Mouse (Mus musculus): ENCODE measurements around the gene Rhoj.
"Not testable (repeated sequence)": the region's sequence is repeated elsewhere in the genome, so short reads cannot be mapped to it uniquely, and the experiment has no call there.

Rhoj gene

DNA sequence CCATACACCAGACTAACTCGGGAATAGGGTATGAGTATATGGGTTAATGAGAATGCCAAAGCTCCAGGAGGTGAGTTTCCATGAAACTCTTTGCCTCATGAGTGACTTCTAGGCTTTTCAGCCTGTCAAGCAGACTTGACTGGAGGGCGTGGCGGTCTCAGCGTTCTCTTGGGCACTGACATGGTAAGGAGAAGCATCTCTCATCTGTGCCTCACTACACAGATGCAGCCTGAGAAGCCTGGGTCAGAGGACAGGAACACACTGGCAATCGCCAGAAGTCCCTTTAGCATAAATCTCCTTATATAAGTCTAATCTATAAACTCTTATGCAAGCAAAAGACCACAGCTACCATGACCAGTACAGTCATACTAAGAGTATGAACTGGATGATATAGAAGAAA, 41.4 kb downstream of the Rhoj start:
- in situ Hi-C loops (cut with MboI, MseI) = not testable (repeated sequence)

DNA sequence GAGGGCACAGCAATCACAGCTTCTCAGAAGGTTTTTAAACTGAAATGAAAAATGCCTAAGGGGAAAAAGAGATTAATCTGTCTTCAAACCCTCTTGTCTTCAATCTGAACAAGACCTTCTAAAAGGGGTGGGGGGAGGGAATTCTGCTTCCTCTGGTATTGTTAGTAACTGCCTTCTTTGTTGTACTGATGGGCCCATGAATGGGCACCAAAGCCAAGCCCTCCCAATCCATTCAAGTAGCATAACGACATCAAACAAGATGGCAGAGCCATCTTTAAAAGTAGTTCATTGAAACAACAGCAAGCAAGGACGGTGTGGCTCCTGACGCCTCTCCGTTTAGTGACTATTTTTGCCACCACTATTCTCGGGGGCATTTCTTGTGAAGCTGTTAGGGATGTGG, 42.6 kb downstream of the Rhoj start:
- in situ Hi-C loops (cut with MboI, MseI) = no loop called here

DNA sequence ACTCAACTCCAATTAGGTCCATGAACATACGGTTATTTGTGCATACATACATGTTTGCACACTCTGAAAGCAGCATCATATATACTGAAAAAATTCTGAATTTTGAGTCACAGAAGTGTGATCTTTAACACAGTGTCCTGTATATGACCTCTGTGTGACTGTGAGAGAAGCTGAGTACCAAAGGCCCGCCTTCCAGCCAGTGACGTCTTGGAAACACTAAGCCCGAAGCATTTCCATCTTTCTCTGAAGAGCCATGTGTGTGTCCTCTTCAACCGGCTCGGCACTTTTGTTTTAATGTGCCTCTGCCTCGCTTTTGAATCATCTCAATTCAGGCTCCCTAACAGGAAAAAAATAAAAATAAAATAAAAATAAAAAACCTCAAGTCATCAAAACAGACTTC, 43.7 kb downstream of the Rhoj start:
- in situ Hi-C loops (cut with MboI, MseI) = no loop called here

DNA sequence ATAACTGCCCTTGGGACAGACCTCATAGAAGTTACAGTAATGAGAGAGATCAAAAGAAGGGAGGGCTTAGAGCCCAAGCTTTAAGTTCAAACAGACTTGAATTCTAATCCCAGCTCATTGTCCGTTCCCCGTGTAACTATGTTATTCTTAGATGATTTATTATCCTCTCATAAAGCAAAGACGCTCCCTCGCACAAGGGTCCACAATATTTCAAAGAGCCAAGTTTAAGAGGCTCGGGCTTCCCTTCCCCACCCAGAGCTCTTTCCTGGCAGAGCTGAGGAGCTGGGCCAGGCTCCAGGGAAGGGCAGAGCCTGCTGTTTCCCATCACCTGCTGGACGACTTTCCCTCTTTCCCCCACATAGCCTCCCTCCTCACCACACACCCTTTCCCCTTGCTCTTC, 44.3 kb downstream of the Rhoj start:
- in situ Hi-C loops (cut with MboI, MseI) = no loop called here

DNA sequence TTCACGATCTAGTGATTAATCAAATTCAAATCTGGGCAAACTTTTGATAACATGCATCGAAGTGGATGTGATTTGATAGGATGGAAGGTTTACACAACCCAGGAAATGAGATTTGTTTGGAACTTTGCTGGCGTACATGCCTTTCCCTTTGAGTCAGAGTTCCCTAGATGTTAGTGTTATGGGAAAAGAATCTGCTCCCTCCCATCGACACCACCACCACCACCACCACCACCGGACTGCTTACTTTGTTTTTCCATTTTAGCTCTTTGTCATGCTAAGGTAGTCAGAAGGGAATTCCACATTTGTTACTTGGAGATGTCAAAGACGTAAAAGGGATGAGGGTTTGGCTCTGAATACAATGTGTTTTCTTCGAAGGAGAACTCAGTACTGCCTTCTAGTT, 46.2 kb downstream of the Rhoj start:
- in situ Hi-C loops (cut with MboI, MseI) = no loop called here

DNA sequence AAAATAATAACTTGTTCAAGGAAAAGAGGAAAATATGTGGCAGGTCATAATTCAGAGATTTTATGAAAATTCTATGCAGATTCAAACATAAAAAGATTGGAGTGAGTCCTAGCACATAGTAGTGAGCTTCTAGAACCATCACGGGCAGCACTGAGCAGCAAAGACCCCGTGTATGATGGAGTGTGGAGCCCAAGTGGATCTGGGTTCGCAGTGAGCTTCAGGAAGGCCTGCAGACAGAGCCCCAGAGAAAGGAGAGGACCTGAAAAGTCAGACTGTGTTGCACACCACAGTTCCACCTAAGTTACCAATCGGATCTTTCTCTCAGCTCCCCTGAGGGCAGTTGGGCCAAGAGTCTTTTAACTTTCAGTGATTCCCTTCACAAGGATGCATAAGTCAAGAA, 49.7 kb downstream of the Rhoj start:
- in situ Hi-C loops (cut with MboI, MseI) = no loop called here

DNA sequence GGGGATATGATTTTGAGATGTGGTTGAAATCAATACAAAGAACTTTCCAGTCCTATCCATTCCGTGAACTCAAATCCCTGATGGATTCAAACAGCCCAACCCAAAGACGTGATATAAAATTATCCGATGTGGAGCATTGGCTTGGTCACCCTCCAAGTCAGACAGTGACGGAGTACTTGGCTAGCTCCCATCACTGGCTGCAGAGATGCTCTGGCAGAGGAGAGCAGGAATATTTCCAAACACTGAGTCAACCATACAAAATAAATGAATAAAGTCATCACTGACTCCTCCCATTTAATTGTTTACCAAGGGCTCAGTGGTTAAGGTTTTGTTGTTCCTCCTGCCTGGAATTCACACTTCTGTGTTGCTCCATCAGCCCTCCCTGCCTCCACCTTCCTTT, 50.6 kb downstream of the Rhoj start:
- in situ Hi-C loops (cut with MboI, MseI) = no loop called here

DNA sequence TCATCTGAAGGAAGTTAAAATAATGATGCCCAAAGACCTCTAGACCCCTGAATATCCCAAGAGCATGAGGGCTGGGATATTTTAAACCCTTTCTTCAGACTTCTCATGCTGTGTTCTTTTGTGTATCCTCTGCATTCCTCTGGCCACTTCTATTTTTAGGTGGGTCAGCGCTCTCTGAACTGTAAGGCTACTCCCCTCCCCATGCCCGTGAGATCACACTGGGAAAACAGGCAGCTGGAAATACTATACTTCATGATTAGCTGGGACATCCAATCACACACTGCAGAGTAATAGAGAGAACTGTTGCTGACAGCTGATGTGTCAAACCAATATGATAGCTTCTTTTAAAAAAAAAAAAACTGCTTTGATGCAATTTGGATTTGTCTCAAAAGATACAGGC, 51.4 kb downstream of the Rhoj start:
- in situ Hi-C loops (cut with MboI, MseI) = no loop called here

DNA sequence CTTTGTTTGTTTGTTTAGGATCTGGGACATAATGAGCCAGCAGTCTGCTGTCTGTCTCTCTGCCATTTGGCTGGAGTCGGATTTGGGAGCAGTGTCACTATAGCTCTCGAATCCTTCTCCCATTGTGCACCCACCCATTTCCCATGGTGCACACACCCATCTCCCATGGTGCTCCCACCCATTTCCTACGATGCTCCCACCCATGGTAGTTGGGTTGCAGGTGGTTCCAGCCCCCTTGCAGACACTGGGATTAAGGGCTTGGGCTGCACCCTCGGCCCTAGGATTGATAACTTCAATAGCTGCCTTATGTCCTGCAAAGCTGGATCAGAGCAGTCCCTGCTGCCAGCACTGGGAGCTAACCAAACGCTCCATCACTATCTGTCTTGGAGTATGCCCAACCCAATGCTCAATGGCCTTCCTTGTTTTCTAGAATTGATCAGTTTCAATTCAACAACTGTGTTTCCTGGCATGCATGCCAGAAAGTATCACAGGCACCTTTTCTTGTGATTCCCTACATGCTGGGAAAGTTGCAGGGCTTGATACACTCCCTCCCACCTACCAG, 51.9 kb downstream of the Rhoj start:
- in situ Hi-C loops (cut with MboI, MseI) = loop anchor here (10.0 kb wide), 1 partner anchor 1035 kb away; no protein-coding TSS in a partner anchor

DNA sequence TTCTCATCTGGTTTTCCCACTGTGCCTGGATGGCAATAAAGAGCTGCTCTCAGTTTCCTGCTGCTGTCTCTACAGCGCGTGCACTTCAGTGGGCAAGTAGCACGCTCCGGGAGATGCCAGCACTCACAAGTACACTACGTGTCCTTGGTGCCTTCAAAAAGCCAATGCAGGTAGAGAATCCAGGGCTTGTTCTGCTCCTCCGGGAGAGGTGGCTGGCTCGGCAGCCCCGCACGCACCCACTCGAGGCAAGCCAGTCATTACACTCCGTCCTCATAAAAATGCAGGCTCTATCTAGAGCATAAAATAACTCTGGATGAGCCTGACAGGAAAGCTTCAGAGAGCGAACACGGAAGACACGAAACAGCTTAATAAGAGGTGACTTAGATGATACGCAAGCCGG, 54.3 kb downstream of the Rhoj start:
- in situ Hi-C loops (cut with MboI, MseI) = loop anchor here (10.0 kb wide), 1 partner anchor 1038 kb away; no protein-coding TSS in a partner anchor

DNA sequence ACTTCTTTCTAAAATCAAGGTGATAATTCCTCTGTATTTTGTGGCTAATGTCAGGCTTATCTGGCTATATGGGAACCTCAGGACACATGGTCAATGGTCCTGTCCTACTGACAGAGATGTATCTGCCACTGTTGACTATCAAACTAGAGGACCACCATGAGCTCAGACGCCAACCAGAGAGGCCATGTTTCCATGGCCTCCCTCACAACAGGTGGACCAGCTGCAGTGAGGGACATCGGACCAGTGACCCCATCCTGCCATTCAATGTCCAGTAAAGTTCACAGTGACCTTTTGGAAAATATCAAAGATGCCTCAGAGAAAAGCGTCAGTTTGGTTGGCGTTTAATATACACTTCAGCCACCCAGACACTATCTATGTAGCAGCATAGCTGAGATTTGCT, 56.3 kb downstream of the Rhoj start:
- in situ Hi-C loops (cut with MboI, MseI) = loop anchor here (10.0 kb wide), 1 partner anchor 1040 kb away; no protein-coding TSS in a partner anchor

DNA sequence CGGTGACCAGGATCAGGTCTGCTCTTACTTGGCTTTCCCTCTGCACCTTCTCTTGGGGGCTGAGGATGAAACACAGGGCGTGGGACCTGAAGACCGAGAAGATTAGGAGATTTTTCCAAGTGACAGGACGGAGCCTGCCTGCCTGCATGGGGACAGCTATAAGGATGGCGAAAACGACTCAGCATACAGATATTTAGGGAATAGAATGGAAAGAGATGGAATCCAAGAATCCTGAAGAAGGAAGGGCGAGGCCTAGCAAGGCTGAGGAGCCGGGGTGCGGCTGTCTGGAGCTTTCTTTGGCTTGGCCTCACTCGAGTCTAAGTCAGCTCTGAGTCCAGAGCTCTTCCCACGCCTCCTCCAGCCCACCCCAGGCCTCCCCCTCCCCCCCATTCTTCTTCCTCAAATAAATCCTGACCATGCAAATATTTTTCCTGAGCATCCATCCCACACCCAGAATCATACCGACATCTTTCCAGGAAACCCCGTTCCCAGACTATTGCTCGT, 57.6 kb downstream of the Rhoj start:
- in situ Hi-C loops (cut with MboI, MseI) = loop anchor here (10.0 kb wide), 1 partner anchor 1041 kb away; no protein-coding TSS in a partner anchor

DNA sequence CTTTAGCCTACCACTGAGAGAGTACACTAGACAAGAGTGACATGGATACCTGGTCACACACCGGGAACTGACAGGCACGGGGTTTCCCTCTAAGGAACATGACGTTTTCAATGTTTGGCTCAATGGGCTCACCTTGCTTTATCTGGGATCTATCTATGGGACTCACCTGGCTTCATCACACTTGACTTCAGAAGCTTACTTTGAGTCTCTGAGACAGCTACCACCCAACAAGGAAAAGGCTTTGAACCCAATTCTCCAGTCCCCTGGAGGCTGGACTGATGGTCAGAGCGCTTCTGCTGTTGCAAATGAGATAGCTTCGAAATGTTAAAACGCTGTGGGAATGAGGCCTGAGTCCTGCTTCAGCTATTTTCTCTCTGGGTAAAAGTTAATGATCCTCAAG, 59.2 kb downstream of the Rhoj start:
- in situ Hi-C loops (cut with MboI, MseI) = loop anchor here (10.0 kb wide), 1 partner anchor 1043 kb away; no protein-coding TSS in a partner anchor

DNA sequence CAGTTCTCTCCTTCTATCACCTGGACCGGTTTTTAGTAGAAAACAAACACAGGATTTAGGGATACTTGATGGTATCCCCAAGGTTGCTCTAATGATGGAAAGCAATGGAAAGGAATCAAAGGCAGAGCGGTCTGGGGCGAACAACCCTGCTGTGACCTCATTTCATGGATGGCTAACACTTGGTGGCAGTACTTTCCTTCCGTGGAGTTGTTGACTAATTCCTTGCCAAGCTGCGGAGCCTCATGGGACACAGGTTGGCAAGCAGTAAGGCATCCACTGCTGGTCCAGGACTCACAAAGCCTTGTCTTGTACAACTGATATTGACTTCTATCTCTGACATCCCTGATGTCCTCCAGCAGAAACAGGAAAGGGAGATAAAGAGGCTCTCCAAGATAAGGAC, 60.4 kb downstream of the Rhoj start:
- in situ Hi-C loops (cut with MboI, MseI) = loop anchor here (10.0 kb wide), 1 partner anchor 1044 kb away; no protein-coding TSS in a partner anchor

DNA sequence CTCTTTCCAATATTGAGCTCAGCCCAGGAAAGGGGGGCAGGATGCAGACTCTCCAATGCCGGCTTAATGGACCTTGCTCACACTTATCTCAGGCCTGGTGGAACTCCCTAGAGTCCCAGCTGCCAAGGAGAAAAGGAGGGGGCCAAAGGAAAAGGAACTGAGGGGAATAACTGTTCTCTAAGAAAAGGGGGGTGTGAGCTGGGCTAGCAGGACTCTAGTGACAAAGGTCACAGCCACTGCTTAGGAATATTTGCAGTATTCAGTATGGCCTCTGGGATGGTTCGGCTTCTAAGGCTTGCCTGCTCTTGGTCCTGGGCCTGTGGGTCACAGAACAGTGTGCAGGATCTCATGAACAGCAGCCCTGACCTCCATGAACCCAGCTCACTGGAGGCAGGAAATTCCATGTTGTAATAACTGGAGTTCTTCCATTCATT, 61.3 kb downstream of the Rhoj start:
- in situ Hi-C loops (cut with MboI, MseI) = loop anchor here (10.0 kb wide), 1 partner anchor 1045 kb away; no protein-coding TSS in a partner anchor

DNA sequence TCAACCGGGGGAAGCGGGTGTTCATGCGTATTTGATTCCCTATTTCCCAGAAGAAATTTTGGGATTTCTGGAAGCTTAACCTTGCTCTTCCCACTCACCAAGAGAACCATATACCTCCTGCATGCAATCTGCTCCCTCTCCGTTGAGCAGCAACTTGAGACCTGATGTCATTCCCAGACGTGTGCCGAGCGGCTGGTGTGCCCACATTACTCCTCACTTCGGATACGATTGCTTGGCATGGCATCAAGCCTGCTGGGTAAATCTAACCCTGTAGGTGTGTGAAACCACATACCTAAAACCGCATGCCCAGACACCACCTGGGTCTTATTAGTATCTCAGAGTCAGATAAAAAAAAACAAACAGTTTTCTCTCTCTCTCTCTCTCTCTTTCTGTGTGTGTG, 66.3 kb downstream of the Rhoj start:
- in situ Hi-C loops (cut with MboI, MseI) = no loop called here

DNA sequence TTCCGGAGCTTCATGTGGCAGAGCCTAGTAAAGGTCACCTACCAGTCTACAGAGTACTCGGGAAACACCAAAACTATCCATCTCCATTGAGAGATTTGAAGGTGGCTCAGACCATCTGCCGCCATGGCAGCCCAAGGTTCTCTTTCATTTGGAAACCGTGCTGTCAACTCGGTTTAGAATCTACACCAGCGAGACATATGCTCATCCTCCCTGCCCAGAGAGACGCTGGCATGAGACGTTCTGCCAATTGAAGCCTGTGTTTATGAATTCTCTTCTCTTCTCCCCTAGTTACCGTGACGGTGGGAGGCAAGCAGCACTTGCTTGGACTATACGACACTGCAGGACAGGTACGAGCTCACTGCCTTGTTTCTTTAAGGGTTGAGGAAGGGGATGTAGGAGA, 66.9 kb downstream of the Rhoj start:
- in situ Hi-C loops (cut with MboI, MseI) = no loop called here

DNA sequence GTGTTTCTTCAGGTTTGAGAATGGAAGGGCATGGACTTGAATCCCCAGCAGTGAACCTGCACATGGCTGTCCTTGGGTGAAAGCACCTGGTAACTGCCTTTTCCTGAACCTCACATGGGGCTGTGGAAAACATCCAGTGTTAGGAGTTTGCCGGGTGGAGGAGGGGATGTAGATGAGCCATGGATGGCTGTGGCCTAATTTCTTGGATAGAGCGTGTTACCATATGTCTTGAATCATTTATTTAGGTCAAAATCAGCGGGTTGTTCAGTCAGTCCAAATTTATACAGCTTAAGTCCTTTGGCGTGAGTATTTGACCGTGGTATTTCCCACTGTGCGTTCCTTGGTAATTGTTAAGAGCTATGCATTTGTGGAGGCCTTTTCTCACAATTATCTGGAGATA, 68.0 kb downstream of the Rhoj start:
- in situ Hi-C loops (cut with MboI, MseI) = no loop called here

DNA sequence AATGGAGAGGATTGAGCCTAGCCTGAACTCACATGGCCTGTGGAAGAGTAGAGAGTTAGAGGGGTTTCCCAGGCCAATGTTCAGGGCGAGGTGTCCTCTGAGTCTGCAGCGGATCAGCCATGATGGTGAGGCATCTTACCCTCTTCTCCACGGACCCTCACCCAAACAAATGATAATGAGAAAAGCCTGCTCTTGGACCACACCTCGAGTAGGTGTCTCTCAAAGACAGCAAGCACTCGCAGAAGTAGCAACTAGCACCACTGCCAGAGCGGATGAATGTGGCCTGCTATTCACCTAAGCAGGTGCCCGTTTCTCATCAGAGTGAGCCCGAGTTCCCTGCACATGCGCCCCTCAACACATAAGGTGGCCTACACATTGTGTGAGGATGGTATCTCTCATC, 78.6 kb downstream of the Rhoj start:
- in situ Hi-C loops (cut with MboI, MseI) = loop anchor here (5.0 kb wide), 1 partner anchor 1069 kb away; the partner anchor contains the start of gene Gm11042

DNA sequence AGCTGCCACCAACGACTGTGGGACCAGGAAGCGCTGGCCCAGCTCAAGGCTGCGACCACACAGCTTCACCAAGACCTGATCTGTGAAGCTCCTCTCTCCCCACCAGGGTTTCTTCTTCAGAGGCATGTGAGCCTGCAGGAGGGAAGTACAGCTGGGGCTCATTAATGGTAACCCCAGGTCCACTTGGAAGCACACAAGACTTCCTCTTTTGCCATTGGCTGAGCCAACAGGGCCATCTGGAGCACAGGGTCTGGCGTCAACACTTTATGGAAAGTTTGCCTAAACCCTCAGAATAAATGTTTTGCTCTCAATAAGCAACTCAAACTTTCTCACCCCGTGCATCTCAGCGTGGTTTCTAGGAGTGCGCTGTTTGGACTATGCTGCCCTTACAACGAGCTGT, 79.0 kb downstream of the Rhoj start:
- in situ Hi-C loops (cut with MboI, MseI) = loop anchor here (5.0 kb wide), 1 partner anchor 1070 kb away; the partner anchor contains the start of gene Gm11042

DNA sequence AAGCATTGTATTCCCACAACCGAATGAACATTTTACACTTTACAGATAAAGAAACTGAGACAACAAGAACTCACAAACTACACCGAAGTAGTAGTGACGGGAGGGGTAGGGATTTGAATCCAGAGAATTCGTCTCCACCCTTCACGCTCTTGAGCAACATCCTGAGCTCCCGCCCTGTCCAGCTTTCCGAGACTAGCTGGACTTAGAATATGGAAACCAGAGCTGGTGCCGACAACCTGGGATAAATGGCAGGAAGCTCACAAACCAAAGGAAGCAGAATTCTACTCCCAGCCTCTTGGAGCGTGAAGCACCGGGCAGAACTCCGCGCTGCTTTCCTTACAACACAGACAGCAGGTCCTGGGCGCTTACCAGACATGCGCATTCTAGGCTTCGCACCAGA, 79.7 kb downstream of the Rhoj start:
- in situ Hi-C loops (cut with MboI, MseI) = loop anchor here (5.0 kb wide), 1 partner anchor 1071 kb away; the partner anchor contains the start of gene Gm11042

DNA sequence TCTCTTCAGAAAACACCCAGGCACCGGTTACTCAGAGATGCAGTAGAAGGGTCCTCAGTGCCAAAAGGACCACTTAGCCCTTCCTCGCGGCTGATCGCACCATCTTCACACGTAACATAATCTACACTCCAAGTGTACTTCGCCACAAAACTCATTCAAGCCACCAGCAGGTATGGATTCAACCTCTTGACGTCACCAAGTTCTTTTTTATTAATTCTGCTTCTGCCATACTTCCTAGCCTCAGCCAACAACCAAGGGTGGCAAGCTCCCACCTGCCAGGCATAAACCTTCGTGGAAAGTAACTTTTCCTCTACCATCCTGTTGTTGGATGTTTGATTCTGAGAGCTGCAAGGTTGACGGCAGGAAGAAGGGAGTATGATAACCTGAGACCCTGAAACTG, 80.4 kb downstream of the Rhoj start:
- in situ Hi-C loops (cut with MboI, MseI) = loop anchor here (5.0 kb wide), 1 partner anchor 1071 kb away; the partner anchor contains the start of gene Gm11042
